Mouse (Mus musculus): ENCODE data around the gene Klhdc8a. TPM values are rescaled to one million over a fixed set of nuclear protein-coding genes. Genes with fewer than 3 reads are reported as not detected.
"Not testable (repeated sequence)": the region's sequence is repeated elsewhere in the genome, so short reads cannot be mapped to it uniquely, and the experiment has no call there.

Klhdc8a gene
- total RNA-seq, 2 experiments from 2014 or later: not detected

GRCm38 (mm10) chr1:132338027-132338660, 39.7 kb downstream of the Klhdc8a start:
- no peak for ATAC-seq (replicated peaks; ENCODE audit: low FRiP score, poor library complexity, severe bottlenecking)

DNA sequence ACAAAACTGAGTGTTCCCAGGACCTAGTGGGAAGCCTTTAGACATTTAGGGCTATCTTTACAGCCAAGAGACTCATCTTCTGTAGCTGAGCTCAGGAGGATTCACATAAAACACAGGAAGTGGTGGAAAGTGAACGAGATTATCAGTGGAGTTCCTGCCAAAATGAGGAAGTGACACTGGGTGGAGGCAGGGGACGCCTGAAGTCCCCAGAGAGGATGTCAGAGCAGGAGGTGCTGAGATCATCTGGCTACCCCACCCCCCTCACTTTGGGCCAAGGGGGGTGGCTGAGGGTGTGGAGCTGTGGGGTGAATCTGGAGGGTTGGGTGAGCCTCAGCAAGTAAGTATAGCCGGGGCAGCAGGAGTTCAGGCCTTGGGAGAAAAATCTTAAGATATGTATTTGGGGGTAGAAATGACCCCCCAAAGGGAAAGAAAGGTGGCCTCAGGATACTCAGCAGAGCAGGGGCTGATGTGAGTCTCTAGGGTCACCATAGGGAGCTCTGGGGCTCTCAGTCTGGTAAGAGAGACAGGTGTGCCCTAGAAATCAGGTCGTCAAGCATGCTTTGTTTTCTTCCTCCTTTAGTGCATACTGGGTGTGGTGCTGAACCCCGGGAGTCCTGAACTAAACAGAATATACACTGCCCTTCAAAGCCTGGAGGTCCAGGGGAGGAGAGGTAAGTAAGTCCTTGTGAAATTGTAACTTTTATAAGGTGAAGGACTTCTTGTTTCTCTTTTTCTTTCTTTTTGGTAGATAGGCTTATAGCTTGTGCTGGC, 43.5 kb downstream of the Klhdc8a start:
- no peak for ATAC-seq (replicated peaks; ENCODE audit: low FRiP score, poor library complexity, severe bottlenecking)

- no peak for ATAC-seq (replicated peaks; ENCODE audit: low FRiP score, poor library complexity, severe bottlenecking)
These were observed 44.1 kb downstream of the Klhdc8a start for GRCm38 (mm10) chr1:132342518-132342917.

DNA sequence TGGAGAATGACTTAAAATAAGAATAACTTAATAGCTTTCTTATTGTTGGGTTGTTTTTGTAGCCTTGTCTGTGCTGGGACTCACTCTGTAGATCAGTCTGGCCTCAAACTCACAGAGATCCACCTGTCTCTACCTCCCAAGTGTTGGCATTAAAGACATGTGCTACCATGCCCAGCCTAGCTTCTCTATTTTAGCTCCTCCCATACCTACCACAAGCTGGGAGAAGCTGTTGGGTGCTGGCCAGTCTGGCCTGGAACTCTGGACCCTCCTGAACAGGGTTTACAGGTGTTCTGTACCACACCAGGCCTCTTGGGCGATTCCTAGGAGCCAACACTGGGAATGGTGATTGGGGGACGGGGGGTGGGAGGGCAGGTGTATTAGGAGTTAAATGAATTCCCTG, 44.8 kb downstream of the Klhdc8a start:
- ATAC-seq (replicated peaks; ENCODE audit: low FRiP score, poor library complexity, severe bottlenecking): no peak

- ATAC-seq (replicated peaks; ENCODE audit: low FRiP score, poor library complexity, severe bottlenecking): no peak
These were observed 45.2 kb downstream of the Klhdc8a start for GRCm38 (mm10) chr1:132343656-132344055.

- no peak for ATAC-seq (replicated peaks; ENCODE audit: low FRiP score, poor library complexity, severe bottlenecking)
These were observed 47.1 kb downstream of the Klhdc8a start for GRCm38 (mm10) chr1:132345514-132345913.

- no peak for ATAC-seq (replicated peaks; ENCODE audit: low FRiP score, poor library complexity, severe bottlenecking)
These were observed 47.9 kb downstream of the Klhdc8a start for GRCm38 (mm10) chr1:132346134-132346851.

GRCm38 (mm10) chr1:132346951-132347350, 48.5 kb downstream of the Klhdc8a start:
- no peak for ATAC-seq (replicated peaks; ENCODE audit: low FRiP score, poor library complexity, severe bottlenecking)

DNA sequence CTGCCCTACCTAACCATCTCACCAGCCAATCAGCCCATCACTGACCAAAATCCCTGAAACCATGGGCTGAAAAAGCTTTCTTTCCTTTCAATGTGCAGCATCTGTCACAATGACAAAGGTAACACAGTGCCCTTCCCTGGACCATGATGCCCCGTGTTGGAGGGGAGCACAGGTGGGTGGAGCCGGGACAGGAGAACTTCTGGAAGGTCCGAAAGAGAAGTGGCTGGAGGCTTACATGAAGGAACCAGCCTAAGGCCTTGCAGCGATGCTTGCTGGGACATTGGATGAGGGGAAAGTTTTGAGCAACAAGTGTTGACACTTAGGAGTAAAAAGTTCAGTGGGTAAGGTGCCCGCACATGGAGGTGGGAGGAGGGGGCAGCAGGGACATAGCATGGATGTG, 50.0 kb downstream of the Klhdc8a start:
- ATAC-seq (replicated peaks; ENCODE audit: low FRiP score, poor library complexity, severe bottlenecking): no peak

GRCm38 (mm10) chr1:132349049-132349448, 50.6 kb downstream of the Klhdc8a start:
- ATAC-seq (replicated peaks; ENCODE audit: low FRiP score, poor library complexity, severe bottlenecking): not testable (repeated sequence)

DNA sequence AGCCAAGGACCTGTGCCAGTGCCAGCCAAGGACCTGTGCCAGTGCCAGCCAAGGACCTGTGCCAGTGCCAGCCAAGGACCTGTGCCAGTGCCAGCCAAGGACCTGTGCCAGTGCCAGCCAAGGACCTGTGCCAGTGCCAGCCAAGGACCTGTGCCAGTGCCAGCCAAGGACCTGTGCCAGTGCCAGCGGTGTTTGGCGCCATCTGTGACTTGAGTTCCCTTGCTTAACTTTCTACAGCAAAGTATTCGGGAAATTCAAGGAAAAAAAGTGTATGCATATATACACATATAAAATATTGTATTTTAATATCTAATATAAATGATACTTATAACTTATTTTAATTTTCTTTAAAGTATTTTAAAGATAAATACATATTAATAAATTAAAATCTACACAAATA, 51.2 kb downstream of the Klhdc8a start:
- ATAC-seq (replicated peaks; ENCODE audit: low FRiP score, poor library complexity, severe bottlenecking): not testable (repeated sequence)

GRCm38 (mm10) chr1:132351058-132351457, 52.6 kb downstream of the Klhdc8a start:
- no peak for ATAC-seq (replicated peaks; ENCODE audit: low FRiP score, poor library complexity, severe bottlenecking)

GRCm38 (mm10) chr1:132353389-132353788, 55.0 kb downstream of the Klhdc8a start:
- no peak for ATAC-seq (replicated peaks; ENCODE audit: low FRiP score, poor library complexity, severe bottlenecking)

- no peak for ATAC-seq (replicated peaks; ENCODE audit: low FRiP score, poor library complexity, severe bottlenecking)
These were observed 55.8 kb downstream of the Klhdc8a start for GRCm38 (mm10) chr1:132354234-132354633.

DNA sequence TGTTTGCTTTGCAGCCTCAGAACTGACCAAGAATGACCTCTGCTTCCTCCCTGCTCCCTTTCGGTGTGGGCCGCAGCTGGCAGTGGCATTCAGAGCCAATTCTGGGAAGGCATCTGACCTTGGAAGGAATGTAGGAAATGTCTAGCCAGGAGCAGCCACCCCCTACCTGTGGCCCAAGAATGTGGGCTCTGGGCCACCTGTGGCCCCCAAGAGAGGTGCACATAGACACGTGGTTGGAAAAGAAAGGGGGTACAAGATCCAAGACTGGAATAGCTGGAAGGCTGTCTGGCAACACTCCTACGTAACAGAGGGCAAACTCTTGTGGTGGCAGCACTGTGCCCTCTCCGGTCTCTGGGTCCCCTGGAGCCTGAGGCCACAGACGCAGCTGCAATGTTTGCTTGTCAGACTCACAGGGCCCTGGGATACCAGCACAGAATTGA, 56.8 kb downstream of the Klhdc8a start:
- ATAC-seq (replicated peaks; ENCODE audit: low FRiP score, poor library complexity, severe bottlenecking): no peak

DNA sequence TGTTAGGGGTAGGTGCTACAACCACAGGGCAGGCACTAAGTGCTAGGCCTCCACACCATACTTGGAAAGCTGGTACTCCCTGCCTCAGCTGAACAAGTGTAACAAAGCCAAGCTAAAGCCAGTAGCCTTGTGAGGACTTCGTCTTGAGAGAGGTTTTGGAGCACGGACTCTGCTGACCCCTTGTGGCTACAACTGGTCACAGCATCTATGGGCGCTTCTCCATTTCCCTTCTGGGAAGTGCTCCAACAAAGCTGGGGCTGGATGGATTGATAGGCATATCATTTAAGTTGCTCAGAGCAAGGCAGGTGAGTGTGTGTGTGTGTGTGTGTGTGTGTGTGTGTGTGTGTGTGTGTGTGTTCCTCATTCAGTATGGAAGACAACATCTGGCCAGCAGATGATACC, 57.4 kb downstream of the Klhdc8a start:
- peak; percentile 57 for ATAC-seq (replicated peaks; ENCODE audit: low FRiP score, poor library complexity, severe bottlenecking)

DNA sequence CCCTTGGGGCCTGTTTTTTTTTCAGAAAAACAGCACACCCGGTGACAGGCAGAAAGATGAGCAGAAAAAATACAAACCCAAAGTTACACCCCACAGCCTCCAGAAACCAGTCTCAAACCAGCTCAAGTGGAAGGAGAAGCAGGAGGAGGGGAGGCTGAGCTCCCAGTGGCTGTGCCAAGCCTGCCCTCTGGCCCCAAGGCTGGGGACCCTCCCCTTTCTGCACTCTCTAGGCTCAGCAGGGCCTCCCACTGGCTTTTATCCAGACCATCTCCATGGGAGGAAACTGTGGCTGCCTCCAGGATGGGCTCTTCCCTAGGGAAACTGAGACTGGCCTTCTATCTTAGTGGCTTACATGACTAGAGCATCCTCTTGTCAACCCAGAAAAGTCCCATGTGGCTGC, 58.4 kb downstream of the Klhdc8a start:
- no peak for ATAC-seq (replicated peaks; ENCODE audit: low FRiP score, poor library complexity, severe bottlenecking)

Measured in erythroid progenitor cell, adult 5-6 weeks (primary cell).